Mouse (Mus musculus): ENCODE results near the gene Tex11.
"Not testable (repeated sequence)": the region's sequence is repeated elsewhere in the genome, so short reads cannot be mapped to it uniquely, and the experiment has no call there.

Gene Tex11

DNA sequence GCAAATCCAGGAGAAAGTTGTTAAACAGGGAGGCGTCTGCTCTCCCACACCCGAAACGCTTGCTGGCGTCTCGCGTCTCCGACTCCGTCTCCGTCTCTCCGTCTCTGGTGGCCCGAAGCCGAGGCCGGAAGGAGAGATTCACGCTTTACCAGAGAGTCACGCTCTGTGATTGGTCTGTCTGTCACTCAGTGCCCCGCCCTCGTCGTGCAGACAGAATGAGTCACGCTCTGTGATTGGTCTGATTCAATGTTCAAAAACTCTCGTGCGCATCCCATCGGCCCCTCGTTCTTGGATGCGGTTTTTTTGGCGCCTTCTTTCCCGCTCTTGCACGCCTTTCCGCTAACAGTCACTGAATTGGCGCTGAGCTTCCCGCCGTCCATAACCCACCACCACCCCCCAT is at the start of gene Tex11:
Gene Tex11 (minus strand): TSS at position 127 of the 400 bp plus-strand sequence.
- DNase-seq = no peak

DNA sequence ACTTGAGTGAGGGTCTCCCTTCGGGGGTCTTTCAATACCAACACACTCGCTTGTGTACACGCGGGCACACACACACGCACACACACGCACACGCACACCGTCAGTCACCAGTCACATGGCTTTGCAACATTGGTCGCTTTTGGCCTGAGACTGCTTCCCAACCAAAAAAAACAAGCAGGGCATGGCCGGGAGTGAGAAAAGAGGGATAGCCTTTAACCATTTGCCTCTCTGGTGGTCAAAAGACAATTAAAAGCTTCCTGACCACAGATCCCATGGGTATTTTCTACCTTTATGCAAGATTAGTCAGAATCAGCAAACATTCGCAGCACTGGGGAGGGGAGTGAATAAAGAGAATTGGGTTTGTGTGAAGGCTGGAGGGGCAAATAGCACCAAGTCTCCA is 26.5 kb upstream of the Tex11 start, which contains the start of gene Slc7a3:
Gene Slc7a3 (minus strand): TSS at position 101 of the 400 bp plus-strand sequence.
- DNase-seq = no peak

DNA sequence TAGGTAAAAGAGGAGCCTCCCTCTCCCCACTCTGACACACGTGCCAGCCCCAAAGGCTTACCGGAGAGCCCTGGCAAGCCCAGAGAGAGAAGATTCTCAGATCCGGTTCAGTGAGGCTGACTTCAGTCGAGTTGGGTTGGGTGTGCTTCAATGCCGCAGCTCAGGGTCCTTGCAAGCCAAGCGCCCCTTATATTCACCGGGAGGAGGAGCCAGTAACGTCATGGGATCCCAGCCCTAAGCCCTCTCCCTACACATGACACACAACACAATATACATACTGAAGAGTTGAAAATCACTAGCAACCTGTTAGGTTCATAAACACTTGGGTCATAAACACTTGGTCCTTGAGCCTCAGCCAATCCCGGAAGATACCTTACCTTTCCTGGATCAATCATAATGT is 25.7 kb upstream of the Tex11 start:
- not testable (repeated sequence) for DNase-seq

DNA sequence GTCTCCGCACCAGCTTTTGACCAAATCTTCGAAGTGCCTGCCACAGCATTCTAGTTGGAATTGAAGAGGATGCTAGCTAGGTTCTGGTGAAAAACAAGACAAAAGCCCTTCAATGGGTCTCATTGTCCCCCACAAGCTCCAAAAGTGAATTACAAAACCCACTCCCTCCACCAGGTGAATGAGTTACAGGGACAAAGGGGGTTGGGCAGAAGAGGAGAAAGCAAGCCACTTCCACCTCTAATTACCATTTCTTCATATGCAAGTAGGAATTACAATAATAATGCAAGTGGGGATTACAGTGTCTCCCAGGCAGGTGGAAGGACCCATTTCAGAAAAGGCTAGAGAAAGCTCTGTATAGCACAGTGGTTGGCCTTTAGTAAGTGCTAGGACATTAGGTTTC is 24.7 kb upstream of the Tex11 start:
- DNase-seq = no peak

DNA sequence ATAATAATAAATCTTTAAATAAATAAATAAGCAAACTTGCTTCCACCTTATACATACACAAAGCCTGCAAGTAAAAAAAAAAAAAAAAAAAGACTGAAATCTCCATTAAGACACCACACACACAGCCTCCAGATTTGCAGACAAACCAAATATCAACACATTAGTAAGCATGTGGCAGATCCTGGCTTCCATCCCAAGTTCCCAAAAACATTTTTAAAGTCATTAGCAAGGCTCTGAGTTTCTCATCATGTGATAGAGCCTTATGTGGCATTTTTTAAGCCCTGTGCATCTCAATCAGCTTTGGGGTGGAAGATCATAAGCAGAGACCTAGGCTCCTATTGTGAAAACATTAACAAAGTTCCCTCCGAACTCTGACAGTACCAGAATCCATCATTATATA is 5.8 kb upstream of the Tex11 start:
- no peak for DNase-seq

DNA sequence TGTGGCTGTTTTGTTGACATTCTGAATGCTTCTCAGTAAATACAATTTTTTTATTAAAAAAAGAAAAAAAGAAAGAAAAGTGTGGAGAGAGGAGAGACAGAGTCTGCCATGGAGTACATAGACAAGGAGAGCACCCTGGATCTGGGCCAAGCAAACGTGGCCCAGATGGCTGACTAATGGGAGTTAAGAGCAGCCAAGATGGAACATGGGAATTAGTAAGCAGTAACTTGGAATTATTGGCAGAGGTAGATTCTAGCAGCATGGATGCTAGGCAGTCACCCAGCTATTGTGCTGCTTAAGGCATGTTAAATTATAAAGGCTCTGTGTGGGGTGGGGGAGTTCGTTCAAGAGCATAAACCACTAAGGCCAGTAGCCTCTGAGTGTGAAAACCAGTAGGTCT is 4.0 kb upstream of the Tex11 start:
- DNase-seq = no peak

DNA sequence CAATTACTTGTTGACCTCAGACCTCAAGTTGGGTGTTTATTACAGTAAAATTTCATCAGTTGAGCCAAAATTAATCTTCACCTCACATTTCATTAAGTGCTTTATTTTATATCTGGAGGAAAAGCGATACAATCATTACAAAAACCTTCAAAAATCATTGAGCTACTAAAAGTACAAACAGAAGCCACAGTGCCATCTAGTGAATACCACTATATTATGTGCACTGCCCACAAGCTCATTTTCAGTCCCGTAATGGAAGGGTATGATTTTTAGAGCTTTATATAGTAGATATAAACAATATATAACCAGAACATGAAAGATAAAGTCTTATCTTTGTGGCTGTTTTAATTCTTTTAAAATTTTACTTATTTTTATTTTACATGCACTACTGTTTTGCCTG is 115.8 kb downstream of the Tex11 start:
- no peak for DNase-seq

DNA sequence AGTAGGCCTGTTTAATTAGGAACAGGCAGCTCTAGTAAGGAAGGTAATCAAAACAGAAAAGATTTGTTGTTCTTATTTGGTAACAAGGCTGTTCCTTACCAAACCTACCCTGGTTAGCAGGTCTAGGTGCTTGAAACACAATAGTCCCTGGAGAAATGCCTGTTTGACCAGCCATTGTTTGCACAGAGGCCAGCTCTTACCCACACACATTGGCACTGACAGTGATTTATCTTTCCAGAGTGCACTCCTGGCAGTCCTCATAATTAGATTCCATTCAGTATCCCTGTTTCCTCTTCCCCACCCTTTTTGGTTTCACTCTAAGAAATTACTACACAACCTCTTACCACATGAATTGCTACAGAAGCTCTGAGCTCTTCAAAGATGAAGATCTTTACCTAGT is 220.3 kb downstream of the Tex11 start:
- no peak for DNase-seq

DNA sequence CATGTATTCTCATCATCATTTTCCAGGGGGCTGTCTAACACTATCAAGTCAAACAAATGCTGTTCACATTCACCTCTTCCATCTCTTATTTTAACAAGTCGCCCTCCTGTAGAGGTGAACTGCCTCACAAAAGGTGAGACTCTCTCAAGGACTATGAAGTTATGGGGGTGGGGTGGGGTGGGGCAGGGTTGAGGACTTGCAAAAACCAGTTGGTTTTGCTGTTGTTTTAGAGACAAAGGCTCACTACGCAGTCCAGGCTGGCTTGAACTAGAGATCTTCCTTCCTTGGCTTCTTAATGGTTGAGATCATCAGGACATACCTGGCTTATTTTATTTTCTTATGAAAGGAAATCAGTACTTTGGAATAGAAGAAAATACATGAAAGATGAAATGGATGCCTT is 226.7 kb downstream of the Tex11 start:
- DNase-seq = no peak

DNA sequence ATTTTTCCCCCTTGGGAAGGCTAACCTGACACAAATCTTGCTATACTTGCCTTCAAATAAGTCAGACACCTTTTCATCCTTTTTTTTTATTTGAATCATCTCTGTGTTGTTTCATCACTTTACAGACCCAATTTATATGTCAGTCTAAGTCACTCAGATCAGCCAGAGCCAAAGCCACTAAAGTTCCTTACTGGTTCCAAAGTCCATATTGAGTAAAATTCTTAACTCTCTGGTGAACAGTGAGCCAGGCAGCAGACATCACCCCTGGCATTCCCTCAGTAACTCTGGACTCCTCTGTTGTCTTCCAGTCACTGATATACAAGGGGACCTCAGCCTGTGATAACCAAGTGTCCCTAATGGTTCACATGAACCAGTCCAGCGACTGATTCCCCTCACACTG is 233.9 kb downstream of the Tex11 start:
- DNase-seq = no peak

DNA sequence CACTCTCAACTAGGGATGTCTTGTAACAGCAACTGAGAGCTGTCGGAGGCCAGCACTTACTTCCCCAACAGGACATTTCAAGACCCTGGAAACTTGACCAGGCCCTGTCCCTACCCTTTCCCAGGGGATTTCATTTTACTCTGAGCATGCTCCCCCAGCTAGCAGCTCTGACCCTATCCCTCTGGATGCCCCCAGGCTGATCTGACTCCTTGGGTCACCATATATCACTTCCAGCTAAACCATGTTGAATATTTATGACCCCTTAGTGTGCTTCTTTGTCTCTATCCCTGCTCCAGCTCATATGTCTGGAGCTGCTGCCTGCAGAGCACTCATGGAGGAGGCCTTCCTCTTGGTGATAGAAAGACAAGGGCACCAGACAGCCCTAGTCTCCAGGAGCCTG is 238.3 kb downstream of the Tex11 start:
- DNase-seq = no peak

DNA sequence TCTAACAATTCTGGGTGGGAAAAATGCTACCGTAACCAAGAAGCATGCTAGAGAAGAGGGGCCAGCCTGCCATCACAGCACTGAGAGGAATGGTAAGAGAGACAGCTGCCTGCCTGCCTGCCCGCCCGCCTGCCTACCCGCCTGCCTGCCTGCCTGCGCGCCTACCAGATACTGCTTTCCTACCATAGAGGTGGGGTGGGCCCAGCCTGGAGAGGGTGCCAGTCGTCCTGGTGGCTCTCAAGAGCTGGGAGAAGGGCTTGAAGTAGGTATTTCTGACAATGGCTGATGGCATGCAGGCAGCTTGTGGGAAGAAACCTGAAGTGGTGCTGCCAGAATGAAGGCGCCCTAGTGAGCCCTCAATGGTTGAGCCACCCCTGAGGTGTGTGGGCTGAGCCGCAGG is 240.8 kb downstream of the Tex11 start:
- peak in 1 of 2 experiments; percentile 28 for DNase-seq

DNA sequence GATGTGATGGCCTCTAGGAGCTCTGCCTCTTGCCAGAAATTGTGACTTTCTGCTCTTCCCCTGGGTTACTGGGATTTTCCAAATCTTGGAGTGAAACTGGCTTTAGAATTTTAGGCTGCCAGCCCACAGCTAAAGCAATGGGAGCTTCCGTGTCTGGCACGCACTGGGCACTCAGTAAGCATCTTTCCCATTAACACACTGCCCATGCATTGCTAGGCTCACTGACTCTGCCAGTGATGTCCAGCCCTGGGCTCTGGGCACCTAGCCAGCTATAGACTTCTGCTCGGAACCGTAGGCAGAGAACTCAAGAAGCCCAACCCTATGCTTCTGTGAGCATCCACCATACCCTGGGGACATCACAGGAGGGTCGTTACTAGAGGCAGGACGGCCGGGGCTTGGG is 243.7 kb downstream of the Tex11 start:
- DNase-seq = no peak

DNA sequence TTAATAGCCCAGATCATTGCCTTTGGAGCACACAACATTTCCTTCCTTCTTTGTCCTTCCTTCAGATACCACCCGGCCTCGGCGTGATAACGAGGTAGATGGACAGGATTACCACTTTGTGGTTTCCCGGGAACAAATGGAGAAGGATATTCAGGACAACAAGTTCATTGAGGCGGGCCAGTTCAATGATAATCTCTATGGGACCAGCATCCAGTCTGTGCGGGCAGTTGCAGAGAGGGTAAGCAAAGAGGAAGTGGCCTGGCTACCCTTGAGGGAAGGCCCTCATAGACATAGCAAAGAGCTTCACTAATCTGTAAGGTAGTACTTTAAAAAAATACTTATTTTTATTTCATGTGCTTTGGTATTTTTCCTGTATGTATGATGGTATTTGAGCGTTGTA is 245.3 kb downstream of the Tex11 start:
- DNase-seq = no peak

DNA sequence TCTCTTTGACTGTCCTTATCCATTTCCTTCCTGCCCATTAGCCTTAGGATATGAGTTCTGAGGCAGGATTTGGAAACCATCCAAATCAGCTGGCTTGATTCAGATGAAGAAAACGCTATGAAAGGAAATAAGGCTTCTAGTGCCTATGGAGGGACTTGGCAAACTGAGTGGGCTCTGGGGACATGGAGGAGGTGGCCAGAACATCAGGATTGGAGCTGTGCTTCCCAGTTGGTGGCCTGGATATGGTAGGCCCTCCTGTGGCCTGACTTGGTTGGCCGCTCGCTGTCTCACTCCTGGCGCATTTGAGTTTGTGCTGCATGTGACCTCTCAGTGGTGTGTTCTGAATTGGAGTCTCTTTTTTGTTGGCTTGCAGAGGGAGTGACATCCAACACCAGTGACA is 248.3 kb downstream of the Tex11 start:
- DNase-seq = no peak

DNA sequence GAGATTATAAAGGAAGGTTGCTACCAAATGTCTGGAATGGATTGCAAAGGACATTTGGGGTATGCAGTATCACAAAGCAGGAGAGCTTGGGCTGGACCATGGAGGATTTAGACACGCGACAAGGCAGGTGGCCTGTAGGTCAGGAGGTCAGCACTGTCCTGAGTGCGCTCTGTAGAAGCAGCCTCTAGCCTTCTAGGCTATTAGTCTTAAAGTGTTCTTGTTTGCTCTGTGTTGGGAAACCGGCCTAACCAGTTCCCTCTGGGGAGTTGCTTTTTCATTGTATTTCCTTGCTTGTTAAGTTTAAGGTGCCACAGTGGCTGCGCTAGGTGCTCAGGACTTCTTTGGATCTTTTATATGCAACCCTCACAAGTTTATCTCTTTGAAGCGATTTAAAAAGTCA is 257.4 kb downstream of the Tex11 start:
- peak; percentile 29 to 34 for DNase-seq

DNA sequence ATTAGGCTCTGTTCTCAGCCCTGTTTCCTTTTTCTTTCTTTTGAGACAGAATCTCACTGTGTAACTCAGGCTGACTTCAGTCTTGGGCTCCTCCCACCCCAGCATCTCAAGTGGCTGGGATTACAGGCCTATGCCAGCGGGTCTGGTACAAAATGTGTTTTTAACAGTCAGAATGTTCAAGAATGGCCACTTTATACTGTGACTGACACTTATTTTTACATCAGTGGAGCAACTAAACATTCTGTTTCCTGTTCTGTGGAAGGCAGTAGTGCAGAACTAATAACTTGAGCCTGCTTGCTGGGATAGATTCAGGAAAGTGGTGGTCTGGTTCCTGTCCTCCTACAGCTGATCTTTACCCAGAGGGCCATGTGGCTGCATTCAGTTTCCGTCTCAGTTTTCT is 258.8 kb downstream of the Tex11 start:
- DNase-seq = no peak

DNA sequence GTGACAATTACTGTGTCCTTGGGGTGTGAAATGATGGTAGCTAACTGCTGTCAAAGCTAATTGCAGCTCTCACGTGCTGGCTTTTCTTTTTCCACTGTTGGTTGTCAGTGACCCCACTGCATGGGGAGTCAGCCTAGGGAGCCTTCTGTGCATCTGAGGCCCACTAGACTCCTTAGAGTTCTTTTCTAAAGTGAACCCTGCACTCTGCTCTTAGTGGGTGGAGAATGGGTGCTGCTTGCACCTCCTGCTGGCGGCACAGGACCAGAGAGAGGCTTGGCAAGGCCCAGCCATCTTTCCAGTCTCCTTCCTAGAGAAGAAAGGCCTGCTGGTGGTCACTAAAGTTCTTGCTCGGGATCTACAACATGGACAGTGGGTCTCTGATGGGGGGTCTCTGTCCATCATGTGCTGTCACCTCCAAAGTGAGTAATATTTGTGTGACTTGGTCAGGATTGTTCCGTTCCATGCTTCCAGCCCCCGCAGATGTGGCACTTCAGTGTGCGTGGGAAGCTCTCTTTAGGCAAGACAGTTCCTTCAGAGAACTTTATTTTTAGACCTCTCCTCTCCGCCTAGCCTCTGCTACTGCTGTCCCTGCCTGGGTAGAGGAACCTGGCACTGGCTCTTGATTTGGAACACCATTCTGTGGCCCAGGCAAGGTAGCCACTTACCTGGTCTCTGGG is 261.5 kb downstream of the Tex11 start:
- DNase-seq = no peak

DNA sequence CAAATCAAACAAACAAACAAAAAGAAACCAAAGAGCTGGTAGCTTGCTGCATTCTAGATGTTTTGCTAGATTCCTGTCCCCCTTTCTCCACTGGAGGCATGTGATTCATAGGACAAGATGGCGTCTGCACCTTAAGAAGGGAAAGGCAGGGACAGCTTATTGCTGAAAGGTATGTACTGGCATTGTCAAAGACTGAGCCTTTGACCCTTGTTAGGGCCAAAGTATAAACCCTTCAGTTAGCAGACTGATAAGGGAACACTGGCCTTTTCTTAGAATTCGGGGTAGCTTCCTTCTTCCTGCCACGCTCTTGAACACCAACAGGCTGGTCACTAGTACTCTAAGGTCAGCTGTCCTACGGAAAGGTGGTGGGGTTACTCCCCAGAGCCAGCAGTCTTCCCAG is 262.1 kb downstream of the Tex11 start:
- no peak for DNase-seq

DNA sequence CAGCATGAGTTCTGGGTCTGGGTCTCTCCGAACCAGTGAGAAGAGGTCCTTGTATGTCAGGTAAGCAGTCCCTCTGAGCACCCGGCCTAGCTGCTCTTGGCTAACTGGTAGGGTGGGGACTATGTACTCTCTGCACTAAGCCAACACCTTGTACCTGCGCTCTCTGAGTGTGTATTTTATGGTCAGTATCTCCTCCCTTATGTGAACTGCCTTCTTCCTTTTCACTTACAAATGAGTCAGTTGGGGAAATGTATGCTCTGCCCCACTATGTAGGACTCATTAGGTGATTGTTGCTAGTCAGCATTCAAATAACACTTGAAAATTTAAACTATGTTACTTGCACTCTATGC is 262.8 kb downstream of the Tex11 start:
- DNase-seq = no peak

DNA sequence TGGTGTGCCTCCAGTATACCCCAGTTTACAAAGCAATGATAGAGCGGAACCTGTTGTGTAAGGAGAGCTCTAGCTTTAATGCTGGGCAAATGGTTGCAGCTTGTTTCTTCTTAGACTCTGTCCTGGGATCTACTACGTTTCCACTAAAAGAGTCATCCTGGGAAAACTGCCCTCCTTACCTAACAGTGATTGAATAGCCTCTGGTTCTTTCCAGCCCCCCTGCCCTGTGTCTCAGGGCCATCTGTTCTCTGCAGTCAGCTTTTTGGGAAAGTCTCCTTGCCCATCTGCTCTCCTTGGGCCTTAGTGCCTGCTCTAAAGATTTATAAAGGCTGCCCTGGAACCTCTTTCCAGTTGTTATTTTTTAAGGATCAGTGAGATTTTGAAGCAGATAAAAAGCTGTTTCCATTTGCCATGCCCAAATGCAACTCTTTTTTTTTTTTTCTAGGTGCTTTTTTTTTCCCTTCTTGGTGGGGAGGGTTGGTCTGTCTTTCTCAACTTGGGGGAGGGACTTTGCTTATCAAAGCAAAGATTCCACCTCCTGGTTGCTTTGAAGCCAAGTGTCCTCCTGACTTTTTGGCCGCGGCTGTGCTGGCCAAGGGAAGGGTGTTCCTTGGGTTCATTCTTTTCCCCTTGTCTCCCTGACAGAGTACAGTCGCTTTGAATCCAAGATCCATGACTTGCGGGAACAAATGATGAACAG is 263.3 kb downstream of the Tex11 start:
- no peak for DNase-seq

DNA sequence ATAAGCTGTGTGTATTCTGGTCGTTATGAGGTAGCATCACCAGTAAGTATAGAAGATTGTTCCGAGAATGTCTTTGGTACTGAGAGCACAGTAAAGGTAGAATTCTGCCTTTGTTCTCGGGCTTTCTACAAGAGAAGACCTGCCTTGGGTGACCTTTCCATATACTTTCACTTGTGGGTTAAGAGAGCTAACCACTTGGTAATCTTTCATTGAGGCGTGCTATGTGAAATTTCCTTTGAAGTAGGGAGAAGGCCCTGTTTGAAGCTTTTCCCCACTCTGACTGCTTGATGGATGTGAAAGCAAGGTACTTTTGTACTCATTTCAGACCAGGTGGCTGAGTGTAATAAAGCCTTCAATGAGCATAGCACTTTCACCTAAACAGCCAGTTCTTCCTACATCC is 270.1 kb downstream of the Tex11 start:
- no peak for DNase-seq

Data from lung, postnatal 4 days (tissue).